Mouse (Mus musculus): ENCODE data around the gene Fam166b. TPM values are rescaled to one million over a fixed set of nuclear protein-coding genes. Genes with fewer than 3 reads are reported as not detected.

Gene Fam166b
- polyA plus RNA-seq, 2 experiments: not detected

DNA sequence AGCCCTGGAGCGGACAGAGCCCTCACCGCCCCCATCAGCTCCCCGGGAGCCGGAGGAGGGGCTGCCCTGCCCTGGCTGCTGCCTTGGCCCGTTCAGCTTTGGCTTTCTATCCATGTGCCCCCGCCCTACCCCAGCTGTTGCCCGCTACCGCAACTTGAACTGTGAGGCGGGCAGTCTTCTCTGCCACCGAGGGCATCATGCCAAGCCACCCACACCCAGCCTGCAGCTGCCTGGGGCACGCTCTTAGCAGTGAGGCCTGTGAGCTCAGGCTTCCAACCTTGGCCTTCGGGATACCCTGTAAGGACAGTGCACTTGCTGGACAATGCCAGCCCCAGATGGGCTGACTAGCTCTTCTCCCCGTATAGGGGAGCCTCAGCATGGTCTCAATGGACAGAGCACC lies 18.3 kb upstream of the Fam166b start:
- Histone ChIP-seq H3K4me1 (replicated peaks; ENCODE audit: control insufficient read depth in 2 of 2, insufficient read depth in 2 of 2, low read length in 1 of 2) (0 out of 4 replicates have a peak, but pooled peaks cover 0 to 2% of the 10 kb centered on the region in 2 experiments), H3K27me3 (ENCODE audit: control insufficient read depth, insufficient read depth, low read length) (peaks cover 13% of the 10 kb centered on the region), H3K9ac (replicated peaks) (no peak overlapping the region), H3K4me2 (ENCODE audit: low read depth) (no peak overlapping the region), H3K27ac (no peak overlapping the region), H3K4me3 (ENCODE audit: insufficient read depth in 1 of 2, low read depth in 2 of 2, low read length in 2 of 2) (no peak overlapping the region), H3K36me3 (replicated peaks; ENCODE audit: control insufficient read depth, insufficient read depth, low read depth) (no peaks in the 10 kb centered on the region), H3K9me3 (ENCODE audit: control insufficient read depth, low read length) (no peaks in the 10 kb centered on the region)
- DNase-seq (ENCODE audit: low read depth in 3 of 3, low spot score in 3 of 3) (no peak), ATAC-seq (ENCODE audit: insufficient read depth) (no peak)
- 83% methylated on average over 13 of the region's 13 CpGs for WGBS (ENCODE audit: insufficient replicate concordance)
- TF ChIP-seq EP300 (IDR thresholded peaks at IDR 0.05; ENCODE audit: low read depth): no peak

DNA sequence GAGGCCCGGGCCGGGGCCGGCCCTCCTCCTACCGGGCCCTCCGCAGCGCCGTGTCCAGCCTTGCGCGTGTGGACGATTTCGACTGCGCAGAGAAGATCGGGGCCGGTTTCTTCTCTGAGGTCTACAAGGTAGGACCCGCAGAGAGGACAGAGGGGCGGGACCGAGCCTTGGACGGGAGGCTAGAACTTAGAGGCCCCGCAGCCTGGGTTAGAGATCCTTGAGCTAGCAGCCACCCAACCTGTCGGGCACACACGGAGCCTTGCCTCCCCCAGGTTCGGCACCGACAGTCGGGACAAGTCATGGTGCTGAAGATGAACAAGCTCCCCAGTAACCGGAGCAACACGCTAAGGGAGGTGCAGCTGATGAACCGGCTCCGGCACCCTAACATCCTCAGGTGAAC lies 14.6 kb upstream of the Fam166b start:
- H3K9ac ChIP-seq (replicated peaks): peak overlapping the region; percentile 41
- H3K36me3 ChIP-seq (replicated peaks; ENCODE audit: control insufficient read depth, insufficient read depth, low read depth): no peaks in the 10 kb centered on the region
- H3K4me2 ChIP-seq (ENCODE audit: low read depth): peak overlapping the region; percentile 94
- DNase-seq (ENCODE audit: low read depth in 3 of 3, low spot score in 3 of 3) (no peak), ATAC-seq (ENCODE audit: insufficient read depth) (no peak)
- peak overlapping the region; percentile 27 to 58 for H3K4me3 ChIP-seq (ENCODE audit: insufficient read depth in 1 of 2, low read depth in 2 of 2, low read length in 2 of 2)
- H3K9me3 ChIP-seq (ENCODE audit: control insufficient read depth, low read length): no peaks in the 10 kb centered on the region
- peaks cover 10% of the 10 kb centered on the region for H3K27me3 ChIP-seq (ENCODE audit: control insufficient read depth, insufficient read depth, low read length)
- no peak for TF ChIP-seq EP300 (IDR thresholded peaks at IDR 0.05; ENCODE audit: low read depth)
- TF ChIP-seq CTCF (IDR thresholded peaks at IDR 0.05; ENCODE audit: low read depth): no peak
- H3K27ac ChIP-seq: no peak overlapping the region
- WGBS (ENCODE audit: insufficient replicate concordance): 4% methylated on average over 28 of the region's 28 CpGs
- H3K4me1 ChIP-seq (replicated peaks; ENCODE audit: control insufficient read depth in 2 of 2, insufficient read depth in 2 of 2, low read length in 1 of 2): 0 out of 4 replicates have a peak, but pooled peaks cover 0 to 2% of the 10 kb centered on the region in 2 experiments

DNA sequence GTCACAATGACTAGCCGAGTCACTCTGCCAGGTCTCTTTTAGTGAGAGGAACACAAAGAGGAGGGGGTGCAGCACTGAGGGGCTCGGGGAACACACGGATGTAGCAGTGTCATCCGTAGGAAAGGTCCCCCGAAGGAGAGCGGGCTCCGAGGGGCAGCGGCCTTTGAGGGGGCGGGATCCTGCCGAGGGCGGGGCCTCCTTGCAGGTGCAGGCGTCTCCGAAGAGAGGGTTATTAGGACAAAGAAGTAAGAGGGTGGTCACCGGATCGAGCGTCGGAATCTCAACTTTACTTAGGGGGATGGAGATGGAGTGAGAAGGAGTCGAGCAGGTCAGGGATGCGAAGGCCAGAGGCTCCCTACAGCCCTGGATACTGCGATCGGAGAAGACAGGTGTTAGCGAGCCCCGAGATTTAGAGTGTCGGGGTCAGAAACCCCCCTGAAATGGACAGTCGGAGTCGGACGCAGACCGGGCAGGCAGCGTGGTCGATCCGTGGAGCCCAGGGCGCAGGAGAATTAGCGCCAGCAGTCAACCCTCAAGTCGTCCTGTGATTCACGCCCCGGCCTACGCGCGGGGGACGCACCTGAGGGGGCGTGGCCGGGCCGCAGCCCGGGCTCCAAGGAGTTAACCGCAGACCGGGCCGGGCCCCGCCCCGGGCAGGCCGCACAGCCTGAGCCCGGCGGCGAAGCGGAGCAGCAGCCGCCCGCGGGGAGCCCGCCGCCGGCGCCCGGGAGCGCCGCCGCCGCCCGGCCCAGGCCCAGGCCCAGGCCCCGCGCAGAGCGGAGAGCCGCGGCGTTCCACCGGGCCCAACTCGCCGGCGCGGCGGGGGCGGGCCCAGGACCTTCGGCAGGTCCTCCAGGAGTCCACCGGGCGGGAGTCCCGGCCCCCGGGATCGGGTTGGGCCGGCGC lies 13.8 kb upstream of the Fam166b start:
- Histone ChIP-seq H3K4me1 (replicated peaks; ENCODE audit: control insufficient read depth in 2 of 2, insufficient read depth in 2 of 2, low read length in 1 of 2) (0 out of 4 replicates have a peak, but pooled peaks cover 0 to 2% of the 10 kb centered on the region in 2 experiments), H3K9ac (replicated peaks) (peak overlapping the region; percentile 41), H3K27me3 (ENCODE audit: control insufficient read depth, insufficient read depth, low read length) (peaks cover 10% of the 10 kb centered on the region), H3K36me3 (replicated peaks; ENCODE audit: control insufficient read depth, insufficient read depth, low read depth) (no peaks in the 10 kb centered on the region), H3K27ac (peak overlapping the region; percentile 4; the same call in 1 of the 2 replicates), H3K4me2 (ENCODE audit: low read depth) (peak overlapping the region; percentile 94), H3K4me3 (ENCODE audit: insufficient read depth in 1 of 2, low read depth in 2 of 2, low read length in 2 of 2) (peak overlapping the region; percentile 58 to 69), H3K9me3 (ENCODE audit: control insufficient read depth, low read length) (no peaks in the 10 kb centered on the region)
- DNase-seq (ENCODE audit: low read depth in 3 of 3, low spot score in 3 of 3) (peak; percentile 45 to 53 (median 47)), ATAC-seq (ENCODE audit: insufficient read depth) (peak; percentile 61)
- TF ChIP-seq EP300 (IDR thresholded peaks at IDR 0.05; ENCODE audit: low read depth) (no peak), CTCF (IDR thresholded peaks at IDR 0.05; ENCODE audit: low read depth) (no peak)
- WGBS (ENCODE audit: insufficient replicate concordance): under 1% methylated on average over 87 of the region's 88 CpGs

DNA sequence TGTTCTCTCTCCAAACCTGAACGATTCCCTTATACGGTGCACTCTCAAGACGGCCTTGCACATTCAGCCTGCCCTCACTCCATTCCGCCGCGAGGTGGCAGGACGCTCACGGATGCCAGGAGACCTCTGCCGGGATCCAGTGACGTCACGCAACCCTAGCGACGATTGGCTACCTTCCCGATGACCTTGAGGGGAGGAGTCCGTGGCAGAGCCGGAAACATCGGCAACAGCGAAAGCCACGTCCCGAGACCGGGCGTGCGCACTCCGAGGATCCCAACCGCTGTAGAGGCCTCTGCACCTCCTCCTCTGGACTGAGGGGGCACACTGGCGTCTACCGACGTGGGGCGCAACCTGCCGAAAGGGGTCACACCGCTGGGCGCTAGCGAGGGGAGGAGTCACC lies 13.1 kb upstream of the Fam166b start:
- Histone ChIP-seq H3K4me3 (ENCODE audit: insufficient read depth in 1 of 2, low read depth in 2 of 2, low read length in 2 of 2) (peak overlapping the region; percentile 58 to 69), H3K36me3 (replicated peaks; ENCODE audit: control insufficient read depth, insufficient read depth, low read depth) (no peaks in the 10 kb centered on the region), H3K27me3 (ENCODE audit: control insufficient read depth, insufficient read depth, low read length) (peaks cover 10% of the 10 kb centered on the region), H3K4me2 (ENCODE audit: low read depth) (peak overlapping the region; percentile 94), H3K27ac (peak overlapping the region; percentile 4; the same call in 1 of the 2 replicates), H3K9ac (replicated peaks) (peak overlapping the region; percentile 41), H3K4me1 (replicated peaks; ENCODE audit: control insufficient read depth in 2 of 2, insufficient read depth in 2 of 2, low read length in 1 of 2) (0 out of 4 replicates have a peak, but pooled peaks cover 0 to 2% of the 10 kb centered on the region in 2 experiments), H3K9me3 (ENCODE audit: control insufficient read depth, low read length) (no peaks in the 10 kb centered on the region)
- ATAC-seq (ENCODE audit: insufficient read depth) (peak; percentile 89), DNase-seq (ENCODE audit: low read depth in 3 of 3, low spot score in 3 of 3) (peak; percentile 96 to 97 (median 96))
- no peak for TF ChIP-seq EP300 (IDR thresholded peaks at IDR 0.05; ENCODE audit: low read depth)
- TF ChIP-seq CTCF (IDR thresholded peaks at IDR 0.05; ENCODE audit: low read depth): peak; percentile 99
- WGBS (ENCODE audit: insufficient replicate concordance): under 1% methylated on average over 33 of the region's 33 CpGs

DNA sequence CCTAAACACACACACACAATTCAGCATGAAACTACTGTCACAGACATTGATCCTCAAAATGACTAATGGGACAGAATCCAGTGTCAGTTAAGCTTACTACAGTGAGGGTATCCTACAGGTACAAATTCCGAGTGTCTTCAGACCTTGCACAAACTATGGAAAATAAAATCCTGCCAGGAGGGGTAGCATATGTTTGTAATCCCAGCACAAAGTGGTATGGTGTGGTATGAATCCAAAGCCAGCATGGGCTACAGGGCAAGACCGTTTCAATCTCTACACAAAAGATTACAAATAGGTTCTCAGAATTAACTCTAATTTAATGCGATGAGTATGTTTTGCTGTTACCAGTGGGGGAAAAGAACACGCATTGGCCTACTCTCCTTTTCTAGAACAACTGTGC lies 12.7 kb upstream of the Fam166b start, which contains the start of gene Tesk1:
TSS of gene Tesk1 (plus strand) at position 301 of the 400 bp plus-strand sequence.
- WGBS (ENCODE audit: insufficient replicate concordance): 25% methylated on average over 4 of the region's 4 CpGs
- H3K4me2 ChIP-seq (ENCODE audit: low read depth): peak within 1 kb of the TSS; percentile 94
- ATAC-seq (ENCODE audit: insufficient read depth) (no peak), DNase-seq (ENCODE audit: low read depth in 3 of 3, low spot score in 3 of 3) (no peak)
- peak within 1 kb of the TSS; percentile 4; the same call in 1 of the 2 replicates for H3K27ac ChIP-seq
- no peaks in the 10 kb centered on the region for H3K36me3 ChIP-seq (replicated peaks; ENCODE audit: control insufficient read depth, insufficient read depth, low read depth)
- peak within 1 kb of the TSS; percentile 41 for H3K9ac ChIP-seq (replicated peaks)
- TF ChIP-seq EP300 (IDR thresholded peaks at IDR 0.05; ENCODE audit: low read depth): no peak
- TF ChIP-seq CTCF (IDR thresholded peaks at IDR 0.05; ENCODE audit: low read depth): no peak
- peaks cover 10% of the 10 kb centered on the region for H3K27me3 ChIP-seq (ENCODE audit: control insufficient read depth, insufficient read depth, low read length)
- H3K4me1 ChIP-seq (replicated peaks; ENCODE audit: control insufficient read depth in 2 of 2, insufficient read depth in 2 of 2, low read length in 1 of 2): 0 out of 4 replicates have a peak, but pooled peaks cover 0 to 2% of the 10 kb centered on the region in 2 experiments
- H3K9me3 ChIP-seq (ENCODE audit: control insufficient read depth, low read length): no peaks in the 10 kb centered on the region
- peak within 1 kb of the TSS; percentile 58 to 69 for H3K4me3 ChIP-seq (ENCODE audit: insufficient read depth in 1 of 2, low read depth in 2 of 2, low read length in 2 of 2)
